Mouse (Mus musculus) midbrain, embryonic 11.5 days (tissue): ENCODE data around the gene Rbp3. TPM values are rescaled to one million over a fixed set of nuclear protein-coding genes. Genes with fewer than 3 reads are reported as not detected.

Source experiments
- ATAC-seq: fragments of 200-750 bp; cut with Nextera tagmentation; 2 replicates; pipeline ENCODE4 v1.8.0; 2017; ENCODE audit warnings: moderate TSS enrichment, moderate library complexity; ENCODE audit not compliant: low FRiP score
- DNase-seq: peaks from one replicate; pipeline ENCODE4 v3.0.0; 2015; ENCODE audit warnings: low spot score; ENCODE audit errors: missing footprints
- H3K27ac ChIP-seq: fragments of 300-500 bp; sonication (generic); 2 replicates; pipeline ENCODE4 v1.5.1; 2014; ENCODE audit warnings: low read depth, low read length
- H3K27me3 ChIP-seq: fragments of 300-500 bp; sonication (generic); 2 replicates; pipeline ENCODE4 v1.6.1; 2014; ENCODE audit warnings: mild to moderate bottlenecking, low read length, moderate library complexity, mixed read lengths; ENCODE audit not compliant: control insufficient read depth, insufficient read depth
- H3K36me3 ChIP-seq: fragments of 300-500 bp; sonication (generic); 2 replicates; pipeline ENCODE4 v1.6.1; 2014; ENCODE audit warnings: mild to moderate bottlenecking, low read length, moderate library complexity, mixed read lengths; ENCODE audit not compliant: control insufficient read depth, insufficient read depth
- H3K4me1 ChIP-seq: fragments of 300-500 bp; sonication (generic); 2 replicates; pipeline ENCODE4 v1.6.1; 2014; ENCODE audit warnings: low read length; ENCODE audit not compliant: control insufficient read depth, insufficient read depth
- H3K4me2 ChIP-seq: fragments of 300-500 bp; sonication (generic); 2 replicates; pipeline ENCODE4 v1.6.1; 2014; ENCODE audit warnings: mild to moderate bottlenecking, moderate library complexity
- H3K4me3 ChIP-seq: fragments of 300-500 bp; sonication (generic); 2 replicates; pipeline ENCODE4 v1.5.1; 2014; ENCODE audit warnings: low read depth, low read length
- H3K9ac ChIP-seq: fragments of 300-500 bp; sonication (generic); 2 replicates; pipeline ENCODE4 v1.6.1; 2014; ENCODE audit warnings: low read length
- H3K9me3 ChIP-seq: fragments of 300-500 bp; sonication (generic); 2 replicates; pipeline ENCODE4 v1.6.1; 2016; ENCODE audit warnings: low read length; ENCODE audit not compliant: control insufficient read depth
- WGBS: fragments of 180-500 bp; shearing (Covaris S2); extraction: QIAGEN DNeasy Blood & Tissue Kit; methylation state at CpG from one replicate; pipeline ENCODE4 v1.1.7; 2014; 5-methylcytosine and 5-hydroxymethylcytosine counted together
- polyA plus RNA-seq: library from polyadenylated mRNA; unstranded; fragments of >200 nt; fragmentation: Nextera tagmentation; extraction: Ambion mirVana; gene quantifications from 2 replicates; pipeline ENCODE4 v1.2.1, GENCODE M21; 2014

The Rbp3 gene
- polyA plus RNA-seq, 1 experiment from 2014 or later = not detected

DNA sequence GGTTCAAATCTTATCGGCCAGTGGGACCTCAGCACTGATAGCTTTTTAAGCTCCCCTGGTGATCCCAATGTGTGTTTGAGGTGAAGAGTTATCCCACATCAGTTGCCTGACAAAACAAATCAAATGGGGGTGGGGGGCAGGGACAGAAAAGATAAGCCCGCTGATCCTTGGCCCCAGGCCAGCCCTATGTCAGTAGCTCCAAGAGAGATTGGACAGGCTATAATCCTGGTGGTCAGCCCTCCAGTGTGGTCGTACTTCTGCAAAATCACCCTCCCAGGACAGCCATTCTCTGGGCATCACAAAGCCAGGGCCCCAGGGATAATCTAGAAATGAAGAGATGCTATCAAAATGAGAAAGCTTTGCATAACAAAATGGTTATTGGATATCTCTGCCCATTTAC lies 5.0 kb downstream of the Rbp3 start:
- Histone ChIP-seq H3K36me3 (no peaks in the 10 kb centered on the region), H3K9me3 (no peaks in the 10 kb centered on the region), H3K4me2 (no peak overlapping the region), H3K9ac (no peak overlapping the region), H3K4me3 (no peak overlapping the region), H3K4me1 (no peaks in the 10 kb centered on the region), H3K27ac (no peak overlapping the region), H3K27me3 (no peaks in the 10 kb centered on the region)
- no peak for ATAC-seq
- WGBS = 63% methylated on average over 3 of the region's 3 CpGs
- no peak for DNase-seq

DNA sequence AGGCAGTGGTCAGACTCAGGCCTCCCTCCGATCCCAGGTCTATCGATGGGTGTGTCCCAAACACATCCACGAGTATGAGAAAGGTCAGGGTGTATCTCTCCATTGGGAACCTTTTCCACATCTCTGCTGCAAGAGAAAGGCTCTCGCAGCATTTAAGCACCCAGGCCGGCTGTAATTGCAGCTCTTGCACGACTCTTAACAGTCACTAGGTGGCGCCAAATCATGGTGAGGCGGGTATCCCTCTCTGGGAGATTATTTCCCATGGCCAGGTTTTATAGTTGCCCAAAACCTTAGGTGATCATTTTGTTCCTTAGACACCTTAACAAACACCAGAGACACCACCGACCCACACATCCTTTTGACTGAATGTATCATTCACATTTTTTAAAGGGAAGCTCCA lies 5.5 kb downstream of the Rbp3 start:
- H3K9me3 ChIP-seq = no peaks in the 10 kb centered on the region
- WGBS = 15% methylated on average over 9 of the region's 9 CpGs
- DNase-seq (peak; percentile 92), ATAC-seq (no peak)
- no peaks in the 10 kb centered on the region for H3K36me3 ChIP-seq
- H3K4me2 ChIP-seq = no peak overlapping the region
- H3K9ac ChIP-seq = no peak overlapping the region
- no peak overlapping the region for H3K4me3 ChIP-seq
- no peaks in the 10 kb centered on the region for H3K4me1 ChIP-seq
- H3K27ac ChIP-seq = no peak overlapping the region
- H3K27me3 ChIP-seq = no peaks in the 10 kb centered on the region

DNA sequence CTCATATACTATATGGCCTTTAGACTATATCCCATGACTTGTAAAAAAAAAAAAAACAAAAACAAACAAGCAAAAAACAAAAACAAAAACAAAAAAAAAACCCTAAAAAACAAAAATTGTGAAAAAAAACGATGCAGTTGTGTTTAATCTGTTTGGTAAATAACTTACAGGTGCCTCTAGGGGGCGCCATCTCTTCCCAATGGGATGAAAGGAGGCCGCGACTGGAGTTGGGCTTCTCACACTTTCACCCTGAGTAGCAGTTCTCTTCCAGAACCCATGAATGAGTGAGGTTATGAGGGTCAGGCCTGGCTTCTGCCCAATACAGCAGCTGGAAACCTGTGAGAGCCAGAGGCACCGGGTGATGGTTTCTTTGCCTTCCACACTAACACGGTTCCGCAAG lies 11.9 kb downstream of the Rbp3 start:
- ATAC-seq = no peak
- no peaks in the 10 kb centered on the region for H3K27me3 ChIP-seq
- no peak for DNase-seq

DNA sequence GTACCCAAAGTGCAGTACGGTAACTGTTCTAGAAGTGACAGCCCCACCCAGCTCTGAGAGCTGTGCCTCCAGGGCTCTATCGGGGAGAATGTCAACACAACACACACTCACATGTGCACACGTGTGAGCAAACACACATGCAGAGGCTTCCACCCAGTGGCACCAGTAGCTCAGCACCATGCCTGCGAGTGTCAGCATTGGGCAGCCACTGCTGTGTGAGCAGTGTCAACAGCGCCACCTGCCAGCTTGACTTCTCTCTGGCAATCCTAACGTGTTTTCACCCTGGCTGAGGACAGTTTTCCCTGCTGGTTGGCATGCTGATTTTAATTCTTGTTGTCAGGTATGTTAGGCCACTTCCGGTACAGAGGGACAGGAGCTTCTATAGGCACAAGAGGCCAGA lies 18.9 kb downstream of the Rbp3 start:
- no peak for DNase-seq
- no peaks in the 10 kb centered on the region for H3K9me3 ChIP-seq

More for the DNA sequence above, 11.9 kb downstream of the Rbp3 start:
- H3K4me2 ChIP-seq = no peak overlapping the region
- no peaks in the 10 kb centered on the region for H3K36me3 ChIP-seq
- no peak overlapping the region for H3K4me3 ChIP-seq
- no peak overlapping the region for H3K9ac ChIP-seq
- H3K27ac ChIP-seq = no peak overlapping the region
- no peaks in the 10 kb centered on the region for H3K4me1 ChIP-seq
- no peaks in the 10 kb centered on the region for H3K9me3 ChIP-seq
- WGBS = 60% methylated on average over 7 of the region's 7 CpGs

DNA sequence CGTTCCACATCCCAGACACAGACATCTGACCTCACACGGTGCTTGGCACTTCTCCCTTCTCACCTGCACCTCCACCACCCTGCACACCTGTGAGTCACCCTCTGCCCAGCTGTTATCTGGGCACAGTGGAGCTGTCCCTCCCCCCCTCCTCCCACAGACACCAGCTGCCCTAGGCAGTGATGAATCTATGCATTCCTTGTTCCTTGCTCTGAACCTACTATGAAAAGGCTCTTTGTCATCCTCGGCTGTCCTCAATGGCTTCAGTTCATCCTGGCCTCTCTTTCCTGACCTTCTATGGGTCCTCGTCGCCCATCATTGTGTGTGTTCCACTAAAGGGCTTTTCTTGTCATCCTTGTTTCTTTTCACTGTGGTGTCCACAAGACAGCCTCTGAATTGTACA lies 20.9 kb downstream of the Rbp3 start:
- WGBS = 67% methylated on average over 5 of the region's 5 CpGs
- no peak for ATAC-seq
- no peak for DNase-seq
- Histone ChIP-seq H3K9me3 (no peaks in the 10 kb centered on the region), H3K9ac (no peak overlapping the region), H3K4me2 (no peak overlapping the region), H3K27me3 (peaks cover 2% of the 10 kb centered on the region; the same call in 1 of the 2 replicates), H3K27ac (no peak overlapping the region), H3K4me3 (no peak overlapping the region), H3K36me3 (no peaks in the 10 kb centered on the region), H3K4me1 (peaks cover 2% of the 10 kb centered on the region; the same call in 1 of the 2 replicates)

More for the DNA sequence above, 18.9 kb downstream of the Rbp3 start:
- H3K4me3 ChIP-seq = no peak overlapping the region
- no peak for ATAC-seq
- no peak overlapping the region for H3K9ac ChIP-seq
- WGBS = 51% methylated on average over 7 of the region's 7 CpGs
- no peaks in the 10 kb centered on the region for H3K27me3 ChIP-seq
- no peak overlapping the region for H3K4me2 ChIP-seq
- no peaks in the 10 kb centered on the region for H3K36me3 ChIP-seq
- H3K4me1 ChIP-seq = no peaks in the 10 kb centered on the region
- H3K27ac ChIP-seq = no peak overlapping the region

DNA sequence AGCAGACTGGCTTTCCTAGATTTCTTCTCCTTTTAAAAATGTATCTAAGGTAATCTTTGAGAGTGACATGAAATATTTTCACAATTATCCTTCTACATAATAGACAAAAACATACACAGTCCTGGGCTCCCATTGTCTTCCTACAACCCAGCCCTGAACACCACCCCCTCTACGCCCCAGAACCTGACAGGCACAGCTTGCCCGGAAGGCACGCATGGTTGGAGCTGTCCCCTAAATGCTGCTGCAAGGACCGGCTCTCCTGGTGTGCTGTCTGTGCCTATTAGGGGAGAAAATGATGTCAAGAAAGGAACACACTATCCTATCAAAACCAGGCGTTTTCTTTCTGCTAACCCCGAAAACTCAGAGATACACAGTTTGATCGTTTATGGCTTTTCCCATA lies 23.9 kb downstream of the Rbp3 start:
- Histone ChIP-seq H3K36me3 (no peaks in the 10 kb centered on the region), H3K9ac (no peak overlapping the region), H3K4me1 (peaks cover 2% of the 10 kb centered on the region; the same call in 1 of the 2 replicates), H3K9me3 (no peaks in the 10 kb centered on the region), H3K4me3 (no peak overlapping the region), H3K27me3 (peaks cover 2% of the 10 kb centered on the region; the same call in 1 of the 2 replicates), H3K4me2 (no peak overlapping the region), H3K27ac (no peak overlapping the region)
- DNase-seq = no peak
- ATAC-seq = no peak
- 43% methylated on average over 7 of the region's 7 CpGs for WGBS

DNA sequence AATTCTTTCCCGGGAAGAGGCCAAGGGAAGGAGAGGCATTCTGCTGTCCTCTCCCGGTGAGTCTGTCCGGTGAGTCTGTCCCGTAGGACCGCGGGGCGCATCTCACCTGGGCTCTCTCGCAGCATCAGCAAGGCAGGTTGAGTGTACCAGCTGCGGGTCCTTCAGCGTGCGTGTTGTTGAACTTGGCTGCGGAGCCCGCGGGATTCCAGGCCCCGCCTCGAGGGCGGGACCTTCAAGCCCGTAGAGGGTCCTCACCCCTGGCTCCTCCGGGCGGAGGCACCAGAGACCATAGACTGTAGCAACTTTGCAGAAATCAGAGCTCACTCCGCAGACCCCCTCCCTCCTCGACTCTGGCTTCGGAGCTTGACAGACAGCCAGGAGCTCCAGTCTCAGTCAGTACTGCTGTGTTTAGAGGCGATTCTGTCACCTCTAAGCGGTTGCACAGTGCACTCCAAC lies 24.8 kb downstream of the Rbp3 start, which contains the start of gene Zfp488:
Gene Zfp488, minus strand, starts transcription at position 161 of the 456 bp plus-strand sequence.
- H3K4me3 ChIP-seq = peak within 1 kb of the TSS; percentile 34
- ATAC-seq (peak; percentile 64), DNase-seq (peak; percentile 90)
- 5% methylated on average over 25 of the region's 25 CpGs for WGBS
- H3K27ac ChIP-seq = no peak within 1 kb of the TSS
- H3K4me1 ChIP-seq = peaks cover 2% of the 10 kb centered on the region; the same call in 1 of the 2 replicates
- no peaks in the 10 kb centered on the region for H3K9me3 ChIP-seq
- peaks cover 2% of the 10 kb centered on the region; the same call in 1 of the 2 replicates for H3K27me3 ChIP-seq
- H3K36me3 ChIP-seq = no peaks in the 10 kb centered on the region
- H3K4me2 ChIP-seq = peak within 1 kb of the TSS; percentile 73
- peak within 1 kb of the TSS; percentile 45; the same call in 1 of the 2 replicates for H3K9ac ChIP-seq

DNA sequence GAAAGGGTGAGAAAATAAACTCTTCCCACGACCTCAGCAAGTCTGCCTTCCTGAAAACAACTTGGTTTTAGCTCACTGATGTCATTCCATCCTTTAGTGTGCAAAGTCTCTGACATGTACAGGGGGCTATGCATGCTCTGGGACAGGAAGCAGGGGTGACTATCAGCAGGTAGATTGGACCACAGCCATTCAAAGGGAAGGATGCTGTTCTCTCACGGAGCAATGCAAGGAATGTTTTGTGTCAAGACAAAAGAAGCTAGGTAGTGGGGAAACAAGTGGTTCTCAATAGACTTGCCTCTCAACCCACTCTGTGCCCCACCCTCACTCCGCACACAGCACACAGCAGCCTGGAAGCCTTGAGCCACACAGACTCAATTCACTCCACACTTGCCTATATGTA lies 35.4 kb downstream of the Rbp3 start:
- WGBS = 63% methylated on average over 3 of the region's 3 CpGs
- no peak overlapping the region for H3K27ac ChIP-seq
- no peak for ATAC-seq
- no peaks in the 10 kb centered on the region for H3K9me3 ChIP-seq
- H3K36me3 ChIP-seq = no peaks in the 10 kb centered on the region
- no peak overlapping the region for H3K4me3 ChIP-seq
- no peak overlapping the region for H3K4me2 ChIP-seq
- no peaks in the 10 kb centered on the region for H3K4me1 ChIP-seq
- H3K9ac ChIP-seq = no peak overlapping the region
- no peaks in the 10 kb centered on the region for H3K27me3 ChIP-seq
- no peak for DNase-seq

DNA sequence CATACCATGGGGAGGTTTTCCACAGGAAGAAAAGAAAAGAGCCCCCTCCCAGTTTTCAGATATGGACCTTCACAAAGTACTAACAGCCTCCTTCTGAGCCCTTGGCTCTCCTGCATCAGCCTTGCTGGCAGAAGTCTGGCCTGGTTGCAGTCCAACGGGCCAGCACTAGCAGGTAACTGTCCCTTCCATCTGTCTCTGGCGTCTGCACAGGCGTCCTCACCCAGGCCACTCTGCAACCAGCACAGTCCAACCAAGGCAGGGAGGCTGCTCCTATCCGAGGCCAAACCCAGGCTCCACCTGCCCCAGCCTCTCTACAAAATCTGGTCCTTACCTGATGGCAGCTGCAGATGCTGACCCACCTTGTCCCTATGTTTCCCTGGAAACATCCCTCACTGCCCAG lies 38.2 kb downstream of the Rbp3 start:
- no peak overlapping the region for H3K4me2 ChIP-seq
- H3K4me3 ChIP-seq = no peak overlapping the region
- no peaks in the 10 kb centered on the region for H3K9me3 ChIP-seq
- H3K36me3 ChIP-seq = no peaks in the 10 kb centered on the region
- WGBS = 80% methylated on average over 4 of the region's 4 CpGs
- no peaks in the 10 kb centered on the region for H3K27me3 ChIP-seq
- H3K9ac ChIP-seq = no peak overlapping the region
- no peaks in the 10 kb centered on the region for H3K4me1 ChIP-seq
- H3K27ac ChIP-seq = no peak overlapping the region
- ATAC-seq = no peak
- no peak for DNase-seq
